In genomic region chr5:123060706-123061401, GRCm38 (mm10) we compare ENCODE assay signal across 10 mouse cellular contexts. TPM values are rescaled to one million over a fixed set of nuclear protein-coding genes. Genes with fewer than 3 reads are reported as not detected.
DNase-seq lines count a peak whose midpoint lies in the region; ATAC-seq and TF ChIP-seq lines count a peak whose summit lies in the region.
"Had no signal": no experiment of that assay in that cellular context is flagged by ENCODE, and none has a peak within 500 bp of the region (broad histone marks: within the 10 kb centered on the region; RNA-seq: fewer than 3 reads in every experiment).

No protein-coding gene starts in this region.

- TF ChIP-seq POLR2A in myocyte (IDR thresholded peaks at IDR 0.05; ENCODE audit: insufficient read length, low read depth) = no peak

- intact Hi-C loops in heart, postnatal 10 days (cut with DNase I) = no loop called here

- peak; percentile 30 to 69 for DNase-seq in kidney, postnatal 25 days
- DNase-seq in heart, postnatal 10 days = peak; percentile 53 to 60
- no peak for DNase-seq in adrenal gland, adult 8-10 months
- no peak for DNase-seq in cerebellum, adult 8-10 months
- no peak for DNase-seq in midbrain, embryonic 10.5 days (ENCODE audit: low spot score)
- DNase-seq: right cerebral cortex, postnatal 14 days had no signal

- ATAC-seq in kidney, embryonic 14.5 days (ENCODE audit: low FRiP score, low TSS enrichment) = no peak
- no peak for ATAC-seq in embryonic facial prominence, embryonic 12.5 days (ENCODE audit: insufficient number of reproducible peaks, insufficient read depth, low FRiP score, low TSS enrichment)

- H3K4me3 ChIP-seq in kidney, embryonic 14.5 days (ENCODE audit: low read length) = no peak overlapping the region
- H3K4me3 ChIP-seq in embryonic facial prominence, embryonic 12.5 days = no peak overlapping the region
- no peak overlapping the region for H3K4me3 ChIP-seq in myocyte
- no peak overlapping the region for H3K4me3 ChIP-seq in midbrain, embryonic 10.5 days

- H3K9ac ChIP-seq in kidney, embryonic 14.5 days (ENCODE audit: low read depth, low read length) = no peak overlapping the region
- H3K9ac ChIP-seq in embryonic facial prominence, embryonic 12.5 days = no peak overlapping the region
- H3K9ac ChIP-seq: liver, embryonic 14.5 days had no signal

- H3K9me3 ChIP-seq in kidney, embryonic 14.5 days (ENCODE audit: control insufficient read depth, low read length) = no peaks in the 10 kb centered on the region
- no peaks in the 10 kb centered on the region for H3K9me3 ChIP-seq in embryonic facial prominence, embryonic 12.5 days
- no peaks in the 10 kb centered on the region for H3K9me3 ChIP-seq in midbrain, embryonic 10.5 days (replicated peaks)

- no peaks in the 10 kb centered on the region for H3K27me3 ChIP-seq in kidney, embryonic 14.5 days (ENCODE audit: control insufficient read depth, insufficient read depth, low read length)
- H3K27me3 ChIP-seq in embryonic facial prominence, embryonic 12.5 days = no peaks in the 10 kb centered on the region
- no peaks in the 10 kb centered on the region for H3K27me3 ChIP-seq in myocyte (ENCODE audit: control insufficient read depth, insufficient read depth, insufficient read length)
- no peaks in the 10 kb centered on the region for H3K27me3 ChIP-seq in midbrain, embryonic 10.5 days (ENCODE audit: low read depth, poor library complexity, severe bottlenecking)

- H3K4me2 ChIP-seq in kidney, embryonic 14.5 days (replicated peaks; ENCODE audit: low read depth, low read length) = no peak overlapping the region
- H3K4me2 ChIP-seq in embryonic facial prominence, embryonic 12.5 days (replicated peaks) = peak overlapping the region; percentile 19; the same call in 1 of the 2 replicates
- H3K4me2 ChIP-seq in myocyte (ENCODE audit: low read depth) = peak overlapping the region; percentile 63

- no peaks in the 10 kb centered on the region for H3K4me1 ChIP-seq in kidney, embryonic 14.5 days (ENCODE audit: control insufficient read depth, insufficient read depth, low read length)
- peaks cover 13% of the 10 kb centered on the region for H3K4me1 ChIP-seq in embryonic facial prominence, embryonic 12.5 days
- H3K4me1 ChIP-seq in midbrain, embryonic 10.5 days = peaks cover 12% of the 10 kb centered on the region; the same call in 1 of the 2 replicates

- no peaks in the 10 kb centered on the region for H3K36me3 ChIP-seq in kidney, embryonic 14.5 days (ENCODE audit: control insufficient read depth, insufficient read depth, low read length)
- H3K36me3 ChIP-seq in embryonic facial prominence, embryonic 12.5 days = no peaks in the 10 kb centered on the region
- H3K36me3 ChIP-seq in myocyte (ENCODE audit: control insufficient read depth, insufficient read depth) = no peaks in the 10 kb centered on the region
- H3K36me3 ChIP-seq in midbrain, embryonic 10.5 days = no peaks in the 10 kb centered on the region

- H3K27ac ChIP-seq in kidney, embryonic 14.5 days (ENCODE audit: low read depth, low read length) = no peak overlapping the region
- peak overlapping the region; percentile 69 for H3K27ac ChIP-seq in embryonic facial prominence, embryonic 12.5 days
- no peak overlapping the region for H3K27ac ChIP-seq in midbrain, embryonic 10.5 days (replicated peaks)
- H3K27ac ChIP-seq: liver, embryonic 14.5 days had no signal

- H3ac ChIP-seq in myocyte (ENCODE audit: control insufficient read depth, insufficient read length) = no peak overlapping the region

- WGBS in kidney, embryonic 14.5 days = 60% methylated on average over 9 of the region's 9 CpGs
- 50% methylated on average over 9 of the region's 9 CpGs for WGBS in embryonic facial prominence, embryonic 12.5 days
- 83% methylated on average over 9 of the region's 9 CpGs for WGBS in midbrain, embryonic 10.5 days

- H3K79me2 ChIP-seq in myocyte (ENCODE audit: control insufficient read depth, insufficient read depth) = no peaks in the 10 kb centered on the region

TF ChIP-seq in myocyte, 11 proteins besides CTCF, POLR2A, EP300 and RAD21:
- TF ChIP-seq REST (IDR thresholded peaks at IDR 0.05; ENCODE audit: insufficient read depth, insufficient read length) (no peak), E2F4 (IDR thresholded peaks at IDR 0.05; ENCODE audit: insufficient read depth) (no peak), MYOD1 (IDR thresholded peaks at IDR 0.05; ENCODE audit: control insufficient read depth in 1 of 3, insufficient read length in 2 of 3, low read depth in 2 of 3) (no peak), TCF3 (IDR thresholded peaks at IDR 0.05; ENCODE audit: insufficient read length, low read depth) (no peak), CEBPB (IDR thresholded peaks at IDR 0.05; ENCODE audit: insufficient read depth, poor library complexity, severe bottlenecking) (no peak), USF1 (IDR thresholded peaks at IDR 0.05; ENCODE audit: low read depth) (no peak), POLR2AphosphoS2 (IDR thresholded peaks at IDR 0.05; ENCODE audit: insufficient read length, low read depth) (no peak), MYOG (IDR thresholded peaks at IDR 0.05; ENCODE audit: control insufficient read depth in 1 of 3, insufficient read depth in 1 of 3, insufficient read length in 2 of 3, low read depth in 2 of 3) (no peak), MAX (IDR thresholded peaks at IDR 0.05; ENCODE audit: low read depth) (no peak), TCF12 (IDR thresholded peaks at IDR 0.05; ENCODE audit: insufficient read depth, poor library complexity, severe bottlenecking) (no peak), SRF (IDR thresholded peaks at IDR 0.05; ENCODE audit: control insufficient read depth, insufficient read length, low read depth) (no peak)

RNA-seq across cellular contexts. Expression of gene Tmem120b, which starts 7.4 kb away (rescaled TPM):
- 12.0 and 13.1 TPM in 2 replicates for polyA plus RNA-seq in kidney, embryonic 14.5 days (2014; fragmentation: Nextera tagmentation; extraction: Ambion mirVana)
- 14.8 and 16.6 TPM in 2 replicates for polyA plus RNA-seq in embryonic facial prominence, embryonic 12.5 days (2016; fragmentation: Nextera tagmentation; extraction: Ambion mirVana)
- total RNA-seq in heart, postnatal 10 days (2021) = 10 to 100 TPM; 11.1 to 11.7 TPM
- 41.3 TPM for polyA plus RNA-seq in myocyte (2012; fragmentation: generic; extraction: Trizol)
- total RNA-seq in adrenal gland, adult 8-10 months (2022) = 10 to 100 TPM in 3 of 4 experiments, 1 to 10 TPM in 1; 9.8 to 22.3 (median 14.5) TPM
- 10.3 and 10.4 TPM in 2 replicates for polyA plus RNA-seq in midbrain, embryonic 10.5 days (2016; fragmentation: Nextera tagmentation; extraction: Ambion mirVana)

RNA-seq across cellular contexts. Expression of gene Morn3, which starts 14.0 kb away (rescaled TPM):
- 1.3 and 1.7 TPM in 2 replicates for polyA plus RNA-seq in kidney, embryonic 14.5 days (2014; fragmentation: Nextera tagmentation; extraction: Ambion mirVana)
- polyA plus RNA-seq in embryonic facial prominence, embryonic 12.5 days (2016; fragmentation: Nextera tagmentation; extraction: Ambion mirVana) = not detected in 2 replicates
- total RNA-seq in heart, postnatal 10 days (2021) = not detected
- not detected for polyA plus RNA-seq in myocyte (2012; fragmentation: generic; extraction: Trizol)
- not detected for total RNA-seq in adrenal gland, adult 8-10 months (2022)
- 0.21 and 0.67 TPM in 2 replicates for polyA plus RNA-seq in midbrain, embryonic 10.5 days (2016; fragmentation: Nextera tagmentation; extraction: Ambion mirVana)
- polyA plus RNA-seq: liver, embryonic 14.5 days had no signal

RNA-seq across cellular contexts. Expression of gene Orai1, which starts 46.0 kb away (rescaled TPM):
- 21.5 and 23.2 TPM in 2 replicates for polyA plus RNA-seq in kidney, embryonic 14.5 days (2014; fragmentation: Nextera tagmentation; extraction: Ambion mirVana)
- polyA plus RNA-seq in embryonic facial prominence, embryonic 12.5 days (2016; fragmentation: Nextera tagmentation; extraction: Ambion mirVana) = 12.3 and 14.8 TPM in 2 replicates
- total RNA-seq in heart, postnatal 10 days (2021) = 10 to 100 TPM; 18.7 to 20.2 TPM
- polyA plus RNA-seq in myocyte (2012; fragmentation: generic; extraction: Trizol) = 36.7 TPM
- total RNA-seq in adrenal gland, adult 8-10 months (2022) = 10 to 100 TPM; 11.5 to 13.5 (median 12.0) TPM
- polyA plus RNA-seq in midbrain, embryonic 10.5 days (2016; fragmentation: Nextera tagmentation; extraction: Ambion mirVana) = 8.7 and 10.3 TPM in 2 replicates

Comparison
In these comparisons a context has a peak if more than half of its experiments do, and no peak if none do; other contexts are left out.
1. DNase-seq: peak in kidney, postnatal 25 days (2 of 2) and heart, postnatal 10 days (2 of 2); none in adrenal gland, adult 8-10 months (single experiment), cerebellum, adult 8-10 months (single experiment) and midbrain, embryonic 10.5 days (single experiment).